Mouse (Mus musculus) myocyte (in vitro differentiated cells): ENCODE results near the gene Cfb. TPM values are rescaled to one million over a fixed set of nuclear protein-coding genes. Genes with fewer than 3 reads are reported as not detected.

Experiments used
- H3K27me3 ChIP-seq: one replicate; pipeline ENCODE4 v1.6.1; 2011; ENCODE audit not compliant: control insufficient read depth, insufficient read depth, insufficient read length
- H3K36me3 ChIP-seq: one replicate; pipeline ENCODE4 v1.6.1; 2011; ENCODE audit not compliant: control insufficient read depth, insufficient read depth
- H3K4me2 ChIP-seq: one replicate; pipeline ENCODE4 v1.6.1; 2011; ENCODE audit warnings: low read depth, control low read depth
- H3K4me3 ChIP-seq: one replicate; pipeline ENCODE4 v1.5.1; 2011; ENCODE audit warnings: mild to moderate bottlenecking, control low read depth, moderate library complexity
- H3K79me2 ChIP-seq: one replicate; pipeline ENCODE4 v1.6.1; 2011; ENCODE audit not compliant: control insufficient read depth, insufficient read depth
- H3ac ChIP-seq: one replicate; pipeline ENCODE4 v1.6.1; 2011; ENCODE audit not compliant: control insufficient read depth, insufficient read length
- CEBPB ChIP-seq: IDR thresholded peaks from 2 replicates; pipeline ENCODE4 v1.6.1; 2011; ENCODE audit warnings: mild to moderate bottlenecking, moderate library complexity; ENCODE audit not compliant: poor library complexity, insufficient read depth, severe bottlenecking
- E2F4 ChIP-seq: IDR thresholded peaks from one replicate; pipeline ENCODE4 v1.6.1; 2011; ENCODE audit warnings: mild to moderate bottlenecking, control low read depth, moderate library complexity; ENCODE audit not compliant: insufficient read depth
- MAX ChIP-seq: IDR thresholded peaks from one replicate; pipeline ENCODE4 v1.6.1; 2011; ENCODE audit warnings: low read depth, mild to moderate bottlenecking, control low read depth
- MYOD1 ChIP-seq, 3 experiments: IDR thresholded peaks; one replicate each; pipeline ENCODE4 v1.6.1; 2011; ENCODE audit warnings: control low read depth in 2 of 3, low read depth in 2 of 3, mild to moderate bottlenecking in 2 of 3, moderate library complexity in 1 of 3; ENCODE audit not compliant: insufficient read length in 2 of 3, control insufficient read depth in 1 of 3
- MYOG ChIP-seq, 3 experiments: IDR thresholded peaks; one replicate each; pipeline ENCODE4 v1.6.1; 2011; ENCODE audit warnings: control low read depth in 2 of 3, low read depth in 2 of 3, mild to moderate bottlenecking in 2 of 3; ENCODE audit not compliant: insufficient read length in 2 of 3, control insufficient read depth in 1 of 3, insufficient read depth in 1 of 3
- POLR2A ChIP-seq: IDR thresholded peaks from one replicate; pipeline ENCODE4 v1.6.1; 2011; ENCODE audit warnings: low read depth, mild to moderate bottlenecking, control low read depth, moderate library complexity; ENCODE audit not compliant: insufficient read length
- POLR2AphosphoS2 ChIP-seq: IDR thresholded peaks from one replicate; pipeline ENCODE4 v1.6.1; 2011; ENCODE audit warnings: low read depth, control low read depth; ENCODE audit not compliant: insufficient read length
- REST ChIP-seq: IDR thresholded peaks from one replicate; pipeline ENCODE4 v1.6.1; 2011; ENCODE audit warnings: mild to moderate bottlenecking, control low read depth, moderate library complexity; ENCODE audit not compliant: insufficient read depth, insufficient read length
- SRF ChIP-seq: IDR thresholded peaks from one replicate; pipeline ENCODE4 v1.6.1; 2011; ENCODE audit warnings: low read depth; ENCODE audit not compliant: control insufficient read depth, insufficient read length
- TCF12 ChIP-seq: IDR thresholded peaks from one replicate; pipeline ENCODE4 v1.6.1; 2011; ENCODE audit warnings: mild to moderate bottlenecking, control low read depth; ENCODE audit not compliant: poor library complexity, insufficient read depth, severe bottlenecking
- TCF3 ChIP-seq: IDR thresholded peaks from one replicate; pipeline ENCODE4 v1.6.1; 2011; ENCODE audit warnings: low read depth, control low read depth; ENCODE audit not compliant: insufficient read length
- USF1 ChIP-seq: IDR thresholded peaks from one replicate; pipeline ENCODE4 v1.6.1; 2011; ENCODE audit warnings: low read depth, mild to moderate bottlenecking, control low read depth, moderate library complexity
- polyA plus RNA-seq: library from polyadenylated mRNA; unstranded; fragments of >200 nt; fragmentation: generic; extraction: Trizol; gene quantifications from one replicate; pipeline ENCODE4 v1.2.1, GENCODE M21; 2012; ENCODE audit warnings: missing spikeins

Gene Cfb
- polyA plus RNA-seq, 1 experiment, result 0.37 TPM

GRCm38 (mm10) chr17:34896366-34896765, 34.0 kb upstream of the Cfb start:
- Histone ChIP-seq H3K36me3 (no peaks in the 10 kb centered on the region), H3K79me2 (peaks cover 24% of the 10 kb centered on the region), H3K4me2 (no peak overlapping the region), H3ac (no peak overlapping the region), H3K27me3 (no peaks in the 10 kb centered on the region), H3K4me3 (no peak overlapping the region)
- no peak for TF ChIP-seq CEBPB
- TF ChIP-seq MYOD1 (IDR thresholded peaks at IDR 0.05; ENCODE audit: control insufficient read depth in 1 of 3, insufficient read length in 2 of 3, low read depth in 2 of 3), result no peak
- no peak for TF ChIP-seq POLR2AphosphoS2
- TF ChIP-seq USF1, result no peak
- no peak for TF ChIP-seq TCF3
- no peak for TF ChIP-seq E2F4
- TF ChIP-seq POLR2A, result no peak
- TF ChIP-seq TCF12, result no peak
- TF ChIP-seq MAX, result no peak
- TF ChIP-seq SRF, result no peak
- no peak for TF ChIP-seq REST
- no peak for TF ChIP-seq MYOG (IDR thresholded peaks at IDR 0.05; ENCODE audit: control insufficient read depth in 1 of 3, insufficient read depth in 1 of 3, insufficient read length in 2 of 3, low read depth in 2 of 3)

GRCm38 (mm10) chr17:34895724-34896123, 33.4 kb upstream of the Cfb start:
- peak overlapping the region; percentile 29 for H3K4me3 ChIP-seq
- no peaks in the 10 kb centered on the region for H3K36me3 ChIP-seq
- H3K4me2 ChIP-seq, result no peak overlapping the region
- no peaks in the 10 kb centered on the region for H3K27me3 ChIP-seq
- no peak for TF ChIP-seq SRF
- TF ChIP-seq REST, result no peak
- TF ChIP-seq MAX, result no peak
- no peak for TF ChIP-seq MYOD1 (IDR thresholded peaks at IDR 0.05; ENCODE audit: control insufficient read depth in 1 of 3, insufficient read length in 2 of 3, low read depth in 2 of 3)
- no peak for TF ChIP-seq TCF12
- no peak for TF ChIP-seq POLR2AphosphoS2
- no peak for TF ChIP-seq POLR2A
- TF ChIP-seq USF1, result no peak
- no peak for TF ChIP-seq CEBPB
- no peak for TF ChIP-seq E2F4
- no peak for TF ChIP-seq MYOG (IDR thresholded peaks at IDR 0.05; ENCODE audit: control insufficient read depth in 1 of 3, insufficient read depth in 1 of 3, insufficient read length in 2 of 3, low read depth in 2 of 3)
- TF ChIP-seq TCF3, result no peak
- peaks cover 18% of the 10 kb centered on the region for H3K79me2 ChIP-seq
- H3ac ChIP-seq, result peak overlapping the region; percentile 48

GRCm38 (mm10) chr17:34894801-34895530, 32.6 kb upstream of the Cfb start:
- Histone ChIP-seq H3K4me2 (peak overlapping the region; percentile 65), H3K4me3 (peak overlapping the region; percentile 29), H3K79me2 (peaks cover 10% of the 10 kb centered on the region), H3ac (peak overlapping the region; percentile 48), H3K36me3 (no peaks in the 10 kb centered on the region), H3K27me3 (no peaks in the 10 kb centered on the region)
- TF ChIP-seq REST (no peak), MAX (no peak), MYOD1 (IDR thresholded peaks at IDR 0.05; ENCODE audit: control insufficient read depth in 1 of 3, insufficient read length in 2 of 3, low read depth in 2 of 3) (peak in 2 of 3 experiments; percentile 3 to 12), POLR2AphosphoS2 (peak; percentile 8), POLR2A (peak; percentile 10), E2F4 (no peak), MYOG (IDR thresholded peaks at IDR 0.05; ENCODE audit: control insufficient read depth in 1 of 3, insufficient read depth in 1 of 3, insufficient read length in 2 of 3, low read depth in 2 of 3) (no peak)

DNA sequence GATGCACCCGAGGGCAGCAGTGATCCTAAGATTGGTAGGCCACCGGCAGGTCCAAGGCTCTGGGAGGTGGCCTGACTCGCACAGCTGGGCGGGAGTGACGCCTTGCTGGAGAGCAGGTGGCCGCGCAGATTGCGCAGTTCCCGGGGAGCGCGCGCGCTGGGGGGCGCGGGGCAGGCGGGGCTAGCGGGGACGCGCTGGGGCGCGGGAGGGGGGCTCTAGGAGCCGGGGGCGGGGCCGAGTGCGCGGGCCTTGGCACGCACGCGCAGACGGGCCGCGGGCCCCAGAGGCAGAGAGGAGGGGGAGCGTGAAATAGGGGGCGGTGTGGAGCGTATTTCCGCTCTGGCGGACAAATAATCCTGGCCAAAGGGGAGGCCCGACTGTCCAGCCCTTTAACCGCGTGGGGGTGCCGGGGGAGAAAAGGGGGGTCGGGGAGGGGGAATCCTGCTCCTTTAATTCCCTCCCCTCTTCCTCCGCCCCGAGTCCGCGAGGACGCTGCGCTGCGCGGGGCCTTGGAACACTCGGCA, 31.8 kb upstream of the Cfb start:
- peak overlapping the region; percentile 48 for H3ac ChIP-seq
- H3K4me2 ChIP-seq, result peak overlapping the region; percentile 66
- H3K36me3 ChIP-seq, result no peaks in the 10 kb centered on the region
- H3K79me2 ChIP-seq, result peaks cover 2% of the 10 kb centered on the region
- no peaks in the 10 kb centered on the region for H3K27me3 ChIP-seq
- no peak for TF ChIP-seq E2F4
- TF ChIP-seq CEBPB, result no peak
- no peak for TF ChIP-seq USF1
- peak; percentile 54 for TF ChIP-seq TCF12
- TF ChIP-seq TCF3, result peak; percentile 57
- peak in 2 of 3 experiments; percentile 93 to 97 for TF ChIP-seq MYOD1 (IDR thresholded peaks at IDR 0.05; ENCODE audit: control insufficient read depth in 1 of 3, insufficient read length in 2 of 3, low read depth in 2 of 3)
- TF ChIP-seq MYOG (IDR thresholded peaks at IDR 0.05; ENCODE audit: control insufficient read depth in 1 of 3, insufficient read depth in 1 of 3, insufficient read length in 2 of 3, low read depth in 2 of 3), result peak; percentile 53 to 95 (median 90)
- no peak for TF ChIP-seq MAX
- TF ChIP-seq POLR2AphosphoS2, result peak; percentile 69
- peak; percentile 74 for TF ChIP-seq POLR2A
- H3K4me3 ChIP-seq, result peak overlapping the region; percentile 29
